Mouse (Mus musculus) lung, postnatal 0 days (tissue): Measurements from ENCODE around the gene Gtpbp8.

Source experiments
- CTCF ChIP-seq: IDR thresholded peaks from 2 replicates; pipeline ENCODE4 v1.5.1; 2016; ENCODE audit warnings: antibody characterized with exemption, mild to moderate bottlenecking
- EP300 ChIP-seq: IDR thresholded peaks from 2 replicates; pipeline ENCODE4 v1.6.1; 2016; ENCODE audit warnings: antibody characterized with exemption, mild to moderate bottlenecking, control low read depth

GRCm38 (mm10) chr16:44745866-44746562 lies at the start of gene Gtpbp8:
- TF ChIP-seq CTCF (no peak), EP300 (peak; percentile 36; the same call in 1 of the 2 replicates)
